Mouse (Mus musculus) mature B cell (primary cell): Measurements from ENCODE around the gene Setx.

Experiments used
- in situ Hi-C: fragments of 300-500 bp; cut with MboI; formaldehyde crosslinking; loops from 2 replicates; pipeline ENCODE4 v1.14.3; 2019

The Setx gene

DNA sequence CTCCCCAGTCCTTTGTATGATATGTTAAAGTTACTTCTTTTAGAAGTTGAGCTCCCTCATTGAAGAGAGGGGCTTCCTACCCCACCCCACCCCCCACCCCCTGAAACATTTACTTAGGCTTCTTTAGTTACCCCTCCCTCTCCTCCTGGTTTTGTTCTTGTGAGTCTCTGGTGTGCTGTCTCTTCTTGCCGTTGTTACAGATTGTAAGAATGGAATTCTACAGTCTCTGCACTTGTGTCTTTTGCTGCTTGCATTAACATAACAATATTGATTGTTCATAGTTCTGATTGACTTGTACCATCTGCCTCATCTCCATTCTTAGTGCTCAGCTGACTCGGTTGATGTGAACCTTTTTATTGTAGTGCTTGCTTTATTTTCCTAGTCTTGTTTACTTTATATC lies 28.0 kb downstream of the Setx start:
- in situ Hi-C loops, result no loop called here

DNA sequence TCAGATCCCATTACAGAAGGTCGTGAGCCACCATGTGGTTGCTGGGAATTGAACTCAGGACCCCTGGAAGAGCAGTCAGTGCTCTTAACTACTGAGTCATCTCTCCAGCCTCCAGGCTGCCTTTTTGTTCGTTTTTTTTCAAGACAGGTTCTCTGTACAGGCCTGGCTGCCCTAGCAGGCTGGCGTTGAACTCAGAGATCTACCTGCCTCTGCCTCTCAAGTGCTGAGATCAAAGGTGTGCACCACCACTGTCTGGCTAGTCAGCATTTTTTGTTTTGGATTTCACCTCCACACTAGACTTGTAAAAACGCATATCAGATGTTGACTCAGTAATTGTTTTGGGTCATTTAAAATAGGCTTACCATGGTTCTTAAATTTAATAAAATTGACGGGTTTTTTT lies 44.1 kb downstream of the Setx start:
- in situ Hi-C loops, result no loop called here

DNA sequence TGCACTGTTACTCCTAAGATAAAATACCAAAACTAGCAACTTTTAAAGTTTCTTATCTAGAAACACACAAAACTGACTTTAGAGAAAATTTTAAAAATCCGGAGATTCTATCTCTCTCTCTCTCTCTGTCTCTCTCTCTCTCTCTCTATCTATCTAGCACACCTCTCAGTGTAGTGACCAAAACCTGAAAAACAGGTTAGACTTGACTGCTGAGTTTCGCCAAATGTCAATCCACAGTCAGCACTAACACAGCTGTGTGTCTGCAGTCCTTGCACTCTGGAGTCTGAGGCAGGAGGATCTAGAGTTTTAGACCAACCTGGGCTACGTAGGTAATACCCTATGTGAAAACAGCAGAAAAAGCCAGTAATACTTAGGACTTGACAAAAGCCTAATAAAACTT lies 50.9 kb downstream of the Setx start:
- in situ Hi-C loops, result no loop called here

DNA sequence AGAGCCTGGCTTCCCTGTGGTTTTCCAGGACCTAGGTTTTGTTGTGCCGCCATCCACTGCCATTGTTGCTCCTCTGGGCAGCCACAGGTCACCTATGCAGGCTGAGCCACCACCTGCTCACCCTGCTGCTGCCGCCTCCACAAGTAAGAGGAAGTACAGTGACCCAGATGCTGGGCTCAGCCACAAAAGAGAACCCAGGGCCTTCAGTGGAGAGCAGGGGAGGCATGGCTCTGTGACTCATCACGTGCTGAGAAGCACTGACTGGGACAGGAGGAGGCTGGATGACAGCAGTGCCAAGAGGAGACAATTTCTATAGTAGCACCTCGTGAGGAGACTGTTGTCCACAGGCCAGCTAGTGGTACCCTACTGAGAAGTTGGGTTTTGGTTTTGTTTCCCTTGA lies 55.8 kb downstream of the Setx start:
- in situ Hi-C loops, result no loop called here

DNA sequence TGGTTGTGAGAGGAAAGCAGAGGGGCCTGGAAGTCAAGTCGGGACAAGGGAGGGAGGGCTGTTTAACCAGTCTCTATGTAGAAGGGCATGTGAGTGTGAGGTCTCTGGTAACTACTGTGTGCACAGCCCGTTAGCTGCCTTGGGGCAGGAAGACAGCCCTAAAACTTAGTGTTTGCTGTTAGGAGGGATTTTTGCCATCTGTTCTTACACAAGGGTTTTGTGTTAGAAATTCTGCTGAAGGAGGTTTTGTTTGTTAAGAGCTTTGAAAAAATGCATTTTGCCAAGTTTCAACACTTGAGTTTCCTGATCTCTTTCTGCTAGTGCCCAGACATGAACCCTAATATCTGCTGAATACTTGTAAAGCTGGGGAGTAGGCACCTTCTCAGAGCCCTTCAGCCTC lies 57.1 kb downstream of the Setx start:
- in situ Hi-C loops, result no loop called here

DNA sequence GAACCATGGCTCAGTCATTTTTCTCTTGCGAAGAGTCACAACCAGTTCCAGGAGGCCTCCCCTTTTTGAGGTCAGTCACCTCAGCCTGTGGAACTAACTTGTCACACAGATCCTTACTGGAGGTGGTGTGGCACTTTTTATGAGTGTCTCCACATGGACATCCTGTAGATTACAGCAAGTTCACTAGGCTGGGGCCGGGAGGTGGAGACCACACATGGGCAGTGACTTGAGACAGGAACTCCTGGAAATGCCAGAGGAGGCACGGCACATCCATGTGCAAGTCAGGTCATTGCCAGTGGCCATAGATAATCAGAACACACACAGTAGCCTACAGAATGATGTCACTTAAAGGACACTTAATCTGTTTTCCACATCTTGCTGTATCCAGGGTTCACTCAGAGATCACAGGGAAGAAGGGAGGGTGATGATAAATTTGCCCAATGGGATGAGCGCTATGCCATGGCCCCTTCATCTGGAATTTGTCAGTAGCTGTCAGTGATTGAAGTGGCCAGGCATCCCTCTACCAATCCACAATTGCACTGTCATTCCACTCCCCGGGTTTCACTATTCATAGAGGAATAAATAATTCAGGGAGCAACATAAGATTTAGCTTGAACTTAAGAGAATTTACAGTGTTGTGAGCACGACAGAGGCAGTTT lies 59.4 kb downstream of the Setx start:
- in situ Hi-C loops, result no loop called here

DNA sequence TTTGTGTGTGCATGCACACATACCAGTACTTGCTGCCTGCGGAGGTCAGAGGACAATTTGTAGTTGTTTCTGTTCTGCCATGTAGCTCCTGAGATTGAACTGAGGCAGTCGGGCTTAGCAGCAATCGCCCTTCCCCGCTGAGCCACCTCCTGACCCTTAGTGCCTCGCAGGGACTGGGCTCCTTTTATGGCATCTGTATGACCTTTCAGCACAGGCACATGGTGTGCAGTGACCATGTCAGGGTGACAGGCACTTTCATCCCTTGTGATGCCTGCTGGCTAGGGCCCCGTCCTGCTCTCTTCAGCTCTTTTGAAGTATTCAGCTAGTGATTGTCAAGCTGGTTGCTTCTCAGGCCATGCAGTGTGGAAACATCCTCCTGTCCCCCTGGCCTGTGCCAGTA lies 62.2 kb downstream of the Setx start:
- in situ Hi-C loops, result no loop called here

DNA sequence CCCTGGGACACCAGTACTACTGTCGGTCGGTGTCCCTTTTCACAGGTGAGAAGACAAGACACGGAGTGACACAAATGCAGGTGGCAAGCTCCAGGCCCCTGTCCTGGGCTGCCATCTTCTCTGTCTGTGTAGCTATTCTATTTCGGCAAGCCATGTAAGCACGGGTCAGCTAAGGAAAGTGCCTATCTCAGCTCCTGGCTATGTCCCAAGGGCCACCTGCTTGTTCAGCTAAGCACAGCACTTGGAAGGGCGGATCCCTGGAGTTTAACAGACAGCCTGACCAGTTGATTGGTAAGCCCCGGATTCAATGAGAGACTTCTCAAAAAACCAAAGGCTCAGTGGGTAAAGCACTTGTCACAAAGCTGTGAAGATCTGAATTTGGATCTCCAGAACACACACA lies 66.4 kb downstream of the Setx start:
- in situ Hi-C loops, result no loop called here

DNA sequence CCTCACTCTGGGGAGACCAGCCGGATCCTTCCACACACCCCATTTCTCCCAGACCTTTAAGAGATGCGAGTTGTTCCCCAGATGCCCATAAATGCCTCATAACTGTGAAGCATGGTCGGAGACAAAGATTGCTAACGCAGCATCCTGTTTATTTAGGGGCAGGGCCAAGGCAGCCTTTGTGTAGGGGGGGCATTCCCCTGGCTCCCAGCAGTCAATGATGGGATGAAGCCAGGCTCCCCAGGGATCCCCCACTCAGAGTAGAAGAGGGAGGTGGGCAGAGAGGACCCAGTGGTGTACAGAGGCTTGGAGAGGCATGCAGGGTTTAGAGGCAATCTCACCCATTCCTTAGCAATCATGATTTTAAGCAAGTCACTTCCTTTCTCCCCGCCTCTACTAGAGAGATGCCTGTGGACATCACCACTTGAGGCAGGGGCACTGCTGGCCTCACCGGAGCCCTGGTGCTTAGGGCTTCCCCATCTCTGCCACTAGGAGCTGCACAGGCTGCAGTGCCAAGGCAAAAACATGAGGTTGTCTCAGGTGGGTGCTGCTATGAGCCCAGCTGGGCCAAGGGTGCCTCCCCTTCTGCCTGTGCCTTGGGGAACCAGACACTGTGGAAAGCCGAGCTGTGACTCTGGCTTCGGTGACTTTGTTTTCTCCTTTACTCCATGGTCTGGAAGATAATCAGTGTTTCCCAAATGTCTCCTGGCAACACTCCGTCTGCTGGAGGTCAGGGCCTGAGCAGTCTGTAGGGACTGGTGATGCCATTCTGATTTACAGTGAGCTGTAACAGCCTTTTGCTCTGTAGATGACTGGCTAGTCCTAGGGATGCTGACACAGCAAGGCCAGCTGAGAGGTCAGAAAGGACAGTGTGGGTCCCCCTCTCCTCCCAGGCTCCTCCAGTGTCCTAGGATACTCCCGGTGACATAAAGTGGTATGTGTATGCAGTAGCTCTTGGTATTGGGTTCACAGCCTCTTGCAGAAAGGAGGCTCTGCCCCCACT lies 67.5 kb downstream of the Setx start:
- in situ Hi-C loops, result no loop called here

DNA sequence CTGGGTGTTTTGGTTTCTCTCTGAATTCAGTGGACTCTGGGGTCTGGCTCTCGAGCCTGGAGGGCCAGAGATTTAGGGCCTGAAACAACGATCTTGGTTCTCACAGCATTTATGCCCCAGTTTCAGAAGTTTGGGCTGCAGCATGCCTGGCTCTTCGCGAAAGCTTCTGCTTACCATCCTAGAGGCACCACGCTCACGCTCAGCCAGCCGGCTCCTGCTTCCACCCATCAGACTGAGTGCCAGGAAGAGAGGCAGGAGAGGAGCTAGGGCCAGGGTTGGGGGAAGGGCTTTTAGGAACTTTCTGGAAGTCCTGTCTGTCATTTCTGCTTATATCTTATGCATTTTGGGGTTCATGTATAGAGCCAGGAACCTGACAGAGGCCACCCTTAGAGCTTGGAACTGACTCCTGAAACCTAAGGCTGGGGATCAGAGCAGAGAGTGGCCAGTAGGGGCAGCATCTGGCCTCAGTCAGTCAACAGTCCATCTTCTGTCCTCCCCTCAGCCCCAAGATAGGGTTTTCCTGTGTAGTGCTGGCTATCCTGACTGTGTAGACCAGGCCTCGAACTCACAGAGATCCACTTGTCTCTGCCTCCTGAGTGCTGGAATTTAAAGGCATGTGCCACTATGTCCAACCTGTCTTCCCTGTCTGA lies 68.8 kb downstream of the Setx start:
- in situ Hi-C loops, result no loop called here

DNA sequence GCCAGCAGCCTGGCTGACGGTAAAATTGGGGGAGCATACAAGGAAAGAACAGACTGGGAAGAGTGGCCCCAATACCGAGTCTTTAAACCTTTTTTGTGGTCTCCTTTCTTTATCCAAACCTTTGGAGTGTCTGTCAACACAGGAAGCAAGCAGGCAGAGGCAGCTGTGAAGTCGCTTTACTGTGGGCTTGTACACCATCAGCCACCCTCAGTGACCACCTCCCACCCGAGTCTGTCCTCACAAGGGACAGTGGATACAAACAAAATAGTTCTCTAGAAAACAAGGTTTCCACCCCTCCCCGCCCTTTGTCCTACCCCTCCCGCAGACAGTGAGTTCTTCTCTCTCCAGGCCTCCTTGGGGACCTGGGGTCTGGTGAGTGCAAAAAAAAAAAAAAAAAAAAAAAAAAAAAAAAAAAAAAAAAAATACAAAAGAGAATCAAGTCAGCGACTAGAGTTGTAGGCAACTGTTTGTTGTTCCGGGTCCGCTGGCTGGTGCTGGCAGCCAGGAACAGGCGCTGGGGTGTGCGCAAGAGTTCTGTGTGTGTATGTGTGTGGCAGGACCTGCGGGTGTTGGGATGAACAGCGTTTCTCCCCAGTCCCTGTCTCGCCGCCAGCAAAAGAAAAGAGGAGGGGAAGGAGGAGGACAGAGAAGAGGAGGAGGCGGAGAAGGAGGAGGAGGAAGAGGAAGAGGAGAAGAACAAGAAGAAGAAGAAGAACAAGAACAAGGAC lies 70.0 kb downstream of the Setx start:
- in situ Hi-C loops, result no loop called here

DNA sequence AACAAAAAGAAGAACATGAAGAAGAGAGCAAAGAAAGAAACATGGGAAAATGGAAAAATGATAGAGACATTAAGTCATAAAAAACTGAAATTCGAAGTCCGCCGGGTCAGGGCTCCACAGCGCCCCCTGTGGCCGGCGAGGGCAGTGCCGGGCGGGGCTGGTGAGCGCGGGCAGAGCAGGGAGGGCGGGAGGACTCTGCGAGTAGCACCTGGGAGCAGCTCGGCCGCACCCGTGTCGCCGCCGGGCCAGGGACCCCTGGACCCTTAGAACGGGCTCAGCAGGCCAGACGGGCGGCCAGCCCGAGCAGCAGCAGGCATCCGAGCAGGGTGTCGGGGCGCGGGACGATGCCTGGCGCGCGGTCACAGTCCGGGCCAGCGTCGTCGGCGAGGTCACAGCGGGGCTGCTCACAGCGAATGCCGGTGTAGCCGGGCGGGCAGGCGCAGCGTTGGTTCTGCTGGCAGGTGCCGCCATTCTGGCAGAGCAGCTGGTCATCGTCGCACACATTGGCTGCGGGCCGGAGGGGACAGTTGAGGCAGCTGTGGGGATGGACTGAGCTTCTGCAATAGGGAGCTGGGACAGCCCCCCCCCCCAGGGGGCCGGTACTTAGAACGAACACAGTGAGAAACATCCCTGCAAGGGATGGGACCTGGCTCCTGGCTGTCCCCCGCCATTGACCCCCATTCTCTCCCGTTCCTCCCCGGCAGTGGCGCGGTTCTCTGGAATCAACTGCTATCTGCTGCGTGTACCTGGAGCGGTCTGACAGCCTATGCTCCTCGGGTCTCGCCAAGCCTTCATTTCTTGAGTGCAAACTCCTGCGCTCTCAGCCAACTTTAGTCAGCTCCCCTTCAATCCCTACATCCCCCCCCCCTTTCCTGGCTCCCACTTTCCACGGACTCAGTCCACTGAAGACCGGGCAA lies 70.8 kb downstream of the Setx start:
- in situ Hi-C loops, result no loop called here

DNA sequence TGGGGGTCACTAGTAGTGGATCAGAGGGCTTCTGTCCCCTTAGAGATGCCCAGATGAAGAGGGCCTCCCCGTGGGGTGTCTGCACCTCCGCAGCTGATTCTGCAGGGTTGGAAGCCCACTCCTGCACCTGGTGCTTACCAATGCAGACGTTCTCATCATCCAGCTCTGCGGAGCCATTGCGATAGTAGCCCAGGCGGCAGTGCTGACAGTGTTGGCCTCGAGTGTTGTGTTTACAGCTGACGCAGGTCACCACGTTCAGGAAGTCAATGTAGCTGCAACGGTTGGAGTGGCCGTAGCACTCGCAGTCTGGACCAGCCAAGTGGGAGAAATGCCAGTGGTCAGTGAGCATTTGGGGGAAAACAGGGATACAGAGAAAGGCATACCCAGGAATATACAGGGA lies 72.9 kb downstream of the Setx start:
- in situ Hi-C loops, result no loop called here

DNA sequence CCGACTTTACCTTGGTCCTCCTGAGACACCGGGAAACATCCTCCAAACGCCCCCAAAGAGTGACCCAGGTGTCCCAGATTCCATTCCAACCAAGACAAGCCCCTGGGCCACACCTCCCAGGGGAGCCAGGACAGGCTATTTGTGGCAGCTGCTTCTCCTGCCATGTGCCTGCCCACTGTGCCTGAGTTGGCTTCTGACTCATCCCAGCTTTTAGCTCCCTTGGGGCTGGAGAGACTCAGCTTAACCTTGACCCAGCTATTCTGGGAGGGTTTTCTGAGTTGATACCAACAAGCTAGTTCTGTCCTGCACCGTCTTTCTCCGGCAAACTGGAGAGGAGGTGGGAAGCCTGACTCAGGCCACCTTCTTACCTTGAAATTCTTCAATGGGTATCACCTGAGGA lies 74.5 kb downstream of the Setx start:
- in situ Hi-C loops, result no loop called here

DNA sequence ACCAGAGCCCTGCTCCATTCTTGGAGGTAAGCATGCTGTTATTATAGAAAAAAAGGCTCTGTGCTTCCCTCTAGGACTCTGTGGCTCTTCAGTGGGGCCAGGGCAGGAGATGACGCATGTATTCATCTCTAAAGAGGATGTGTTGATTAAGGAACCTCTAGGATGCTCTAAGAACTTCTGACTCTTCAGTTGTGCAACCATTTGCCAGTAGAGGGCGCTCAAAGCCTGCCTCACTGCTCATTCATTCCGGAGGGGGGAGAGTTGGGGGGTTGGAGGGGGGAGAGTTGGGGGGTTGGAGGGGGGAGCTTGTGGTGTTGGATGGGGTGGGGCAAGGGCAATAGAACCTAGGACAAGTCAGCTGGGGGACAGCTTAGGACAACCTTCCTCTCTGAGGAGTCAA lies 75.9 kb downstream of the Setx start:
- in situ Hi-C loops, result no loop called here

DNA sequence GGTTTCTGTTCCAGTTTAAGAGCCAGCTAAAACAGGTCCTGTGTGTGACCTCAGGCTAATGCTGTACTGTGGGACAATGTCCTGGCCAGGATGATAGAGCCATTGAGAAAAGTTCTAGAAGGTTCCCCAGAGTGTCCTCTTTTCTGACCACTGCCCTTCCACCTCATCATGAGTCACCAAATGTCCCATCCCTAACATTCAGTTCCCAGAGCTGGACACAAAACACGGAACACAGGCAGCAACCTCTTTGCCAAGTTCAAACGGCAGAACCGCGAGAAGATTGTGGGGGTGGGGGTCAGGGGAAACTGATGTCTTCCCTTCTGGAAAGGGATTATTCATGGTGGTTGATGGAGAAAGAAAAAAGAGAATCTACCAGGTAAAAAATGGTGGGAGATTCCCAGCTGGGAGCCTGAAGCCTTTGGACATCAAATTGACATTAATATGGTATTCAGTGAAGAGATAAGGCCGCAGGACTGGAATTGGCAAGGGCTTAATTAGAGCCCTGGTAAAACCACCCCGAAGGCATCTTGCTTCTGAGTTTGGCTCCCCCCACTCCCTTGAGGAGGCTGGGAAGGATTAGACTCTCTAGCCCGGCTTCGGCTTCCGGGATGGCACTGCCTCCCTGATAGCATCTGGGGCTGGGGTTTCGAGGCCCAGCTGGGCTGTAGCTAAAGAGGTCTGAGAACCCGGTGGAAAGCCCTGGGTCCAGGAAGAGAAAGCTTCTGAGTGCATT lies 77.4 kb downstream of the Setx start:
- in situ Hi-C loops, result no loop called here

DNA sequence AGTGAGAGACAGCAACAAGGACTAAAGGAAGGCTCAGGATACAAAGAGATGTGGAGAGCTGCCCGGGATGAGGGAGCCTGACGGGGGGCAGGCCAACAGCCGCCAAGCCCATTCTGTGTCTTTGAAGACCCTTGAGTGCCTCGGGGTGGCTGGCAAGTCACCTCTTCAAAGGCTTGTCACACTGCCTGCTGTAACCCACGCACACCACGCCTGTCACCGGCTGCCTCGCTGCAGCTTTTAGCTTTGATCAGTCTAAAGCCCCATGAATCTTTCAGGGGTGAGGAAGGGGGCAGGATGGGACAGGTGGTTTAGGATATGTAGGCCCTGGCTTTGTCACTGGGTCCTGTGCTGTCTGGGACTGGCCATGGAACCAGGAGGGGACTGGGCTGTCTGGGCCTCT lies 82.2 kb downstream of the Setx start:
- in situ Hi-C loops, result no loop called here

DNA sequence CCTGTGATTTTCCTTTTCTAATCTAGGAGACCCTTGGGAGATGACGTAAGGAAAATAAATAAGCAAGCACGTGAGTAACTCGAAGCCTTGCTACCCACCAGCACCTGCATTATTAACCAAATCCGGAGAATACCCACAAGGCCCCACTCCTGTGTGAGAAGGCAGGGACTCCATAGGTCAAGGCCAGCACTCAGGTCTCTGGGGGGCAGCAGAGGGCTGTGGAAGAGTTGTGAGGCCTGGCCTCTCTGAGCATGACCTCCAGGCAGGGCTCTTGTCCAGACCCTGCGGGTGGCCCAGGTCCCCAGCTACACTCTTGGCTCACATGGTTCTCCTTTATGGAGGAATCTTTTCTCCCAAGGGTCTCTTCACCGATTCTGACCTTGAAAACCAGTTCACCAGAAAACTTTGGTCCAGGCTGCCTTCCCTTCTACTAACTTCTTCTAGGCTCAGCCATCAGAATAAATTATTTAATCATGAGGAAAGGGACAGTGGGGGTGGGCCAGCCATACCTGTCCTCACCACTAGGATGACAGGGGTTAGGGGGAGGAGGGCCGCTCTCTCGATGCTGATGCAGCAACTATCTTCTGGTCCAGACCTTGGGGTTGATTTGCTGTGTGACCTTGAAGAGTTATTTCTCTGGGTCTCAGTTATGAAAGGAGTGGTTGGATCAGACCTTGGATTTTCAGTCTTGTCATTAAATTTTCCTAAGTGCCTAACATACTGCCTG lies 92.5 kb downstream of the Setx start:
- in situ Hi-C loops, result no loop called here

DNA sequence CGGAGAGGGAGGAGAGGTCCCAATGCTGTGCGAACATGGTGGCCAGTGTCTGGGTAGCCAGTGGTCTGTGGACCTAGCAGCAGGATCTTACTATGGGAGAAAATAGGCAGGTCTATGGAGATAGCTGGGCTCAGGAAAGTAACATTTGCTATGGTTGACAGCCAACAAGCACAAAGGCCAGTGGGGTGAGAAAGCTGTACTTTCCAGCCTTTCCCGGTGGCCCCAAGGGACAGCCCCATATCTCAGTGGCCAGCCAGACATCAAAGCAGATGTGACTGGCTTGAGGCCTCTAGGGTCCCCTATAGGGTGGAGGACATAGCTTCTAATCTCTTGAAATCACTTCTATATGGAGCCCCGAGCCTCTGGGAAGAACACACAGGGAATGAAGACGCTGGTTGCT lies 93.1 kb downstream of the Setx start:
- in situ Hi-C loops, result no loop called here

DNA sequence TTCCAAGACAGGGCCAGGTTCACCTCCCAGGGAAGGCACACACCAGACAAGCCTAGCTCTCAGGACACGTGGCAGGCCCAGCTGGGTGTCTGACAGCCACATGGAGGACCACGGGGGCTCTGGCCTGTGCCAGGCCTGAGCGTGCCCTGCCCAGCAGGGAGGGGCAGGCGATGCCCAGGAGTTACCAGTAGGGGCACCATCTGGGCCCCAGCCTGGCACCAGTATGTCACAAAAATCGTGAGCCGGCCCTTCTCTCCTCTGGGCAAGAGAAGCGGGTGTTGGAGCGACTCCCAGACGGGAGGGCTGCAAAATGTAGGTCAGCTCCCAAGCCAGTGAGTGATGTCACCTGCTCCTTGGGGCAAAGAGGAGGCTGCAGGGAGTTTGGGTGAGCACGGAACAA lies 93.9 kb downstream of the Setx start:
- in situ Hi-C loops, result no loop called here
